Mouse (Mus musculus) adrenal gland, postnatal 14 days (tissue): ENCODE measurements around the gene Orc3. TPM values are rescaled to one million over a fixed set of nuclear protein-coding genes. Genes with fewer than 3 reads are reported as not detected.

ENCODE experiments used
- total RNA-seq: library from RNA; stranded (reverse); gene quantifications from 2 replicates; pipeline ENCODE4 v1.2.3, GENCODE M21; 2021

Orc3 gene
- total RNA-seq, 1 experiment from 2014 or later, result 62.1 TPM

Other genes with a start within 250 kb of the Orc3 start
- 65.6 and 67.0 TPM in 2 replicates for gene Akirin2, start 64.0 kb downstream of the Orc3 start, total RNA-seq
- gene Rars2, start within 50 bp of the Orc3 start, total RNA-seq, result 43.1 and 51.2 TPM in 2 replicates
- gene Slc35a1, start 72.5 kb upstream of the Orc3 start, total RNA-seq, result 35.7 and 40.5 TPM in 2 replicates
- 0.41 and 1.2 TPM in 2 replicates for gene Cfap206, start 115.3 kb upstream of the Orc3 start, total RNA-seq
- gene Gm136, start 141.3 kb upstream of the Orc3 start, total RNA-seq, result not detected in 2 replicates
- gene Smim8, start 163.5 kb upstream of the Orc3 start, total RNA-seq, result 15.8 and 17.7 TPM in 2 replicates